Mouse (Mus musculus): ENCODE data around the gene Ptprn2.

The Ptprn2 gene

GRCm38 (mm10) chr12:116975547-116975946, 490.0 kb downstream of the Ptprn2 start:
- DNase-seq (ENCODE audit: low read depth, low spot score), result no peak

- no peak for DNase-seq (ENCODE audit: low read depth, low spot score)
Observed at GRCm38 (mm10) chr12:116976981-116977380, 491.5 kb downstream of the Ptprn2 start.

GRCm38 (mm10) chr12:116978201-116978600, 492.7 kb downstream of the Ptprn2 start:
- DNase-seq (ENCODE audit: low read depth, low spot score), result no peak

GRCm38 (mm10) chr12:116981315-116981714, 495.8 kb downstream of the Ptprn2 start:
- no peak for DNase-seq (ENCODE audit: low read depth, low spot score)

DNA sequence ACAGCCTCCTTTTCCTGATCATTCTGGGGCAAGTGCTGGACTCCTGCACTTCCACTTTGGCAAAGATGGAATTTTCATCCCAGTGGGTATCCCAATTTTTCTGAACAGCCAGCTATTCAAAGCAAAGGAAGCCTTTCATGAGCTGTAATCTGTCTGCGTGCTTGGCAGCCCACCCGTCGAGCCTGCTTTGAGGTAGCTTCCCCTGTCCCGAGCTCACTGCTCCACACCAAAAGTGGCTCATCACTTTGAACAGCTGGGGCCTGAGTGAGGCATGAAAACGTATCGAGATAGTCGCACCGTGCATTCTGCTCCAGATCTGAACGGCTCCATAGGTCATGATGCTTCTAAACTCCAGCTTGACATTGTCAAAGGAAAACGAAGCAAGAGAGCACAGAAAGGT, 503.6 kb downstream of the Ptprn2 start:
- DNase-seq (ENCODE audit: low read depth, low spot score), result no peak

- DNase-seq (ENCODE audit: low read depth, low spot score), result no peak
Observed at GRCm38 (mm10) chr12:117001546-117002148, 516.1 kb downstream of the Ptprn2 start.

GRCm38 (mm10) chr12:117016753-117017595, 531.5 kb downstream of the Ptprn2 start:
- no peak for DNase-seq (ENCODE audit: low read depth, low spot score)

DNA sequence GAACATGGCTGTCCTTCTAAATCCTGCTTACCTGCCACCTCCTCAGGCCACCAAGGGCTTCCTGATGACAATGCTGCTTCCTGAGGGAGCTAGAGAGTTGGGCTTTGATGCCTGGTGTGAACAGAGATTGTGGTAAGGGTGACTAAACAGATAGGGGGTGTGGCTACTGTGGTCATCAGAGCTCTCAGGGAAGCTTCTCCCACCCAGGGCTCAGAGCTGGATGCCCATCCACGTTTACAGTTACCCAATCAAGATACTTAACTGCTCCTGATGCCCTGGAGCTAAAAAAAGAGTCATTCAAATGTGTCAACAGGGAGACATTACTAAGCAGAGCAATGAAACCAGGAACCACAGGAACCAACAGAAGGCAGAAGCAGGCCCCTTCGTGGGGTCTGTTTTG, 532.4 kb downstream of the Ptprn2 start:
- no peak for DNase-seq (ENCODE audit: low read depth, low spot score)

DNA sequence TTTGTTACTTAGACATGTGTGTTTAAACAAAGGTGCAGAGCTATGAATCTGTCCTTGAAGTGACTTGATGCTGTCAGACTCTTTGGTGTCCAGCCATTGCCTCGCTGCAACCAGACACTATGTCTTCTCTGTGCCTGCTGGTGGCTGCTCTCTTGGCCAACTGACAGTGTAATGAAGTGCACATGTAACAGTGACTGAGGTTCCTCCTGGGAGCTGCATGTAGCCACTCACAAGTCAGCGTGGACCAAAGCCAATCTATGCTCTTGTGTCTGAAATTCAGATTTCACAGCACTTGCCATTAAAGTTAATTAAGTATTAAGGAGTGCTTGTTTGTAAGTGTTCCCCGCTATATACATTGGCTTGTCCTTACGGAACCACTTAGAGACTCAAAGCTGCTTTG, 537.7 kb downstream of the Ptprn2 start:
- no peak for DNase-seq (ENCODE audit: low read depth, low spot score)

GRCm38 (mm10) chr12:117024916-117025315, 539.4 kb downstream of the Ptprn2 start:
- no peak for DNase-seq (ENCODE audit: low read depth, low spot score)

- DNase-seq (ENCODE audit: low read depth, low spot score), result no peak
Observed at GRCm38 (mm10) chr12:117025676-117026075, 540.2 kb downstream of the Ptprn2 start.

- no peak for DNase-seq (ENCODE audit: low read depth, low spot score)
Observed at GRCm38 (mm10) chr12:117027351-117027750, 541.8 kb downstream of the Ptprn2 start.

DNA sequence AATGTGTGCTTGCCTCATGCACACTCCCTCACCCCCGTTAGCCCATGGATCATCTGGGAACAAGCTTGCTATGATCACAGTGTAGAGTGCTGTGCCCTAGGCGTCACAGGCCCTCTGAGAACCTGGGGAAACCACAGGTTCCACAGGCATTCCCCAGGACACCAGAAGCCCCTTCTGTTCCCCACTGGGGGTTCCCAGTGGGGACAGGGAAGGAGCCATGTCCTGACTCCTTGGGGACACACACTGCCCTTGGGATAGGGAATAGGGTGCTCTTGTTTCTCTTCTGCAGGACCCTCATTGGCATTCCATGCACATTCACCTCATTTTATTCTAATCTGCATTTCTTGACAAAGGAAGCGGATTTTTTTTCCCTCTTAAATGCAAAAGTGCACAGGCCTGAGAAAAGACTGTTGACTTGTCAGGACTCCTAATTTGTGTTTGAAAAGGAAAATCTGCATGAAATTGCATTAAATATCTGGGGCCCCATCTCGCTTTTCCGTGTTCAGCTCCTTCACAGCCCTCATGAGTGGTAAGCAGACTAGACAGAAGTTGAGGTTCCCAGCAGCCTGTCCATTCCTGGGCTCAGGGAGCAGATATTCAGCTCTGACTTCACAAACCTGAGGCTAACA, 542.9 kb downstream of the Ptprn2 start:
- no peak for DNase-seq (ENCODE audit: low read depth, low spot score)

- no peak for DNase-seq (ENCODE audit: low read depth, low spot score)
Observed at GRCm38 (mm10) chr12:117033172-117033571, 547.7 kb downstream of the Ptprn2 start.

DNA sequence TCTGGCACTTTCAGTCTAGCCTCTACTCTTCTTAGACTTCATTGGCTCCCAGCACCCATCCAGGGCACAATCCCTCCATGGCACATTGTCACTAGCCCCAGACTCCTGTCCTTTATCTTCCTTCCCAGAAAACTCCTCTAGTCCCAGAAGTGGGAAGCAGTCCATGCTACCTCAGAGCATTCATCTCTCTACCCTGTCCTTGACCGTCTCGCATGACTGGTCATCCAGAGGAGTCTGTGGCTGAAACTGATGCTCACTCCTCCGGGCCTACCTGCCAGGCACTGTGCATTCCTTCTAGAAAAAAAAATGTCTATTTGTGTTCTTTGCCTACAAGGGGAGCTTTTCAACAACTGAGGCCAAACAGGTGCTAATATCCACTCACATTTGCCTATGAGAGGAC, 549.0 kb downstream of the Ptprn2 start:
- DNase-seq (ENCODE audit: low read depth, low spot score), result no peak

DNA sequence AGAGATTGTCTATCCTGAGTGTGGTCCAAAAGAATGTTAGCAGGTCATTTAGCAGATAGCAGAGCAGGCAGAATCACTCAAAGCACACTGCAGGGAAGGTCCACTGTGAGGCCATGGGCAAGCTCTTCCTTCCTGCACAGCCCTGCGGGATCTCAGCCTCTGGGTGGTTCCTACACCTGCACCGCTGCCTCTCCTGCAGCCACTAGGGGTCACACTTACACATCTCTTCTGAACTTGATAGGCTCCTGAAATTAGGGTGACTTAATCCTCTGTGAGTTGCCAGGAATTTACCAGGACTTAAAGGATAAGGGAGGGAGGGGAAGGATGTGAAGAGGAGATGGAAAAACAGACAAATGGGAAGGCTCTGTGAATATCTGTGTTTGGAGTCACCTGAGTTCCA, 549.7 kb downstream of the Ptprn2 start:
- no peak for DNase-seq (ENCODE audit: low read depth, low spot score)

- no peak for DNase-seq (ENCODE audit: low read depth, low spot score)
Observed at GRCm38 (mm10) chr12:117039411-117039810, 553.9 kb downstream of the Ptprn2 start.

DNA sequence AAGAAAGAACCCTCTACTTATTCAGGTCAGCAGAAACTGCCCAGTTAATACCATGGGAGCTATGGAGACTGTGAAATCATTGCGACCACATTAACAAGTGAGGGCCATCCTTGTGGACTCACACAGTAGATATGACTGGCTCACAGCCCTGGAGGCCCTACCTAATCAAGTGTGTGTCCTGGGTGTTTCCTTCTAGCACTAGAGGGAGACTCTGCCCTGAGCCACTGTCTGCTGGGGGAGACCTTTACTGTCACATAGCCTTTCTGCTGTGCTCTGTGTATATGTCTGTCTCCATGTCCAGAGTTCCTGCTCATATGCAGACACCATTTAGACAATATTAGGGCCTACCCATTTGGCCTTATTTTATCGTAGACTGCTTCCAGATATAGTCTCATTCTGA, 555.9 kb downstream of the Ptprn2 start:
- DNase-seq (ENCODE audit: low read depth, low spot score), result no peak

DNA sequence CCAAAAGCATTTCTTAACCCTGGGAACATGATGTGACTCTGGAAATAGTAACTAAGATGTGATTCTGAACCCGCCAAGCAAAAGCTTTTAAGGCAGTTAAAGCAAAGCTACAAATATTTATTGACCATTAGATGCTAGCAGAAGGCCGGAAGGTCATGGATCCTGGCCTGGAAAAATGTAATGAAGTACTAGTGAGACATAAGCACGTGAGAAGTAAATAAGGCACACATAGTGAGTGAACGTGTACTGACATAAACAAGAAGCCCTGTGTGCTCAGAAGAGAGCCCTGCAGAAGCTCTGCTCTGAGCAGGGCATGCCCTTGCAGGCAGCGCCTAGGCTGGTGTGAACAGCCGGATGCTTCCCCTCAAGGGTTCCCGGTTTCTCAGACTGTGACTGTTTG, 557.2 kb downstream of the Ptprn2 start:
- no peak for DNase-seq (ENCODE audit: low read depth, low spot score)

- no peak for DNase-seq (ENCODE audit: low read depth, low spot score)
Observed at GRCm38 (mm10) chr12:117047384-117048251, 562.1 kb downstream of the Ptprn2 start.

- DNase-seq (ENCODE audit: low read depth, low spot score), result no peak
Observed at GRCm38 (mm10) chr12:117049829-117050228, 564.3 kb downstream of the Ptprn2 start.
